Mouse (Mus musculus): ENCODE measurements around the gene Bcl2l15. TPM values are rescaled to one million over a fixed set of nuclear protein-coding genes. Genes with fewer than 3 reads are reported as not detected.
"Not testable (repeated sequence)": the region's sequence is repeated elsewhere in the genome, so short reads cannot be mapped to it uniquely, and the experiment has no call there.

The Bcl2l15 gene
- polyA plus RNA-seq, 1 experiment from 2014 or later = 0.23 TPM

DNA sequence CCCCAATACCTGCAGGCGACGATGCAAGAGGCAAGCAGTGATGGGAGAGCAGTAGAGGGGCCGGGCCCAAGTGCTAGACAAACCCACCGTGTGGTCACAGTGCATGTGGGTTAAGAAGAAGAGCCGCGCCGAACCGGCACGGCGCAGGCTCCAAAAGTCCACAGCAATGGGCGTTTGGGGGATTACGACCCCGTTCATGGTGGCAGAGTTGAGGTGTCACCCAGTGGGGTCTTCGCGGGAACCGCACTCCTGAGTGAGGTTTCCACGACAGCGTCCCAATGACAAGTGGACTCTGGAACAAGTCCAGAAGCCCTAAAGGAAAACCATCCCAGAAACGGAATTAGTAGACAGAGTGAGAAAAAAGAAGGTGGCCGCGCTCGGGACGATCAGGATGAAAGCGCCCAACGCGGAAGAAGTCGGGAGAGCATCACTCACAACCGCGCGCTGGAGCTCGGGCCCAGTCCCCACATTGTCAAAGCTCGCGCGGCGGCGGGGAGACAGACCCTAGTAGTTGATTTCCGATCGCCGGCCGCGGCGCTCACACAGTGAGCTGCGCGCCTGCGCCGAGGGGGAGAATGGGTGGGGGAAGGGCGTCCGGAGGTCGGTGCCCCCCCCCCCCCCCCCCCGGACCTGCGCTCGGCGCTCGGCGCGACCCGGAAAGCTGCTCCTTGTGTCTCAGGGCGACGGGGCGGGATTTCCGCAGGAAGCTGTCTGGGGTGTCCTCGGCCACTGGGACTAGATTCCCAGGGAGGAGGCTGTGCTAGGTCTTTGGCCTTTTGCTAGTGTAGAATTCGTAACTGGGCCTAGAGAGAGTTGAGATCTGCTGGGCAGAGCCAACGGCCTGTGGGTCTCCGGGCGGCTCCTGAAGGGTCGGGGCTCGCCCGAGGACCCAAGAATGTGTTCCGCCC, 23.3 kb upstream of the Bcl2l15 start, which contains the start of the genes Dclre1b, Ap4b1 and Gm43064:
Gene Dclre1b (minus strand): TSS at position 554 of the 908 bp plus-strand sequence.
Gene Ap4b1 (plus strand): TSS at position 630 of the 908 bp plus-strand sequence.
Gene Gm43064 (plus strand): TSS at position 683 of the 908 bp plus-strand sequence.
- Histone ChIP-seq H3K9me3 (ENCODE audit: control insufficient read depth, low read length) (no peaks in the 10 kb centered on the region), H3K36me3 (ENCODE audit: control insufficient read depth, insufficient read depth, low read length) (peaks cover 42% of the 10 kb centered on the region), H3K4me1 (ENCODE audit: control insufficient read depth in 2 of 2, insufficient read depth in 2 of 2, low read length in 2 of 2) (peaks cover 0 to 11% of the 10 kb centered on the region in 2 experiments; a peak in 3 of 4 replicates), H3K27ac (replicated peaks in 1 of 2; ENCODE audit: control insufficient read depth in 1 of 2, insufficient read depth in 1 of 2, low read depth in 2 of 2, low read length in 2 of 2) (peak within 1 kb of the TSS; percentile 88 to 89), H3K4me3 (ENCODE audit: control insufficient read depth in 1 of 2, insufficient read depth in 1 of 2, low read depth in 1 of 2, low read length in 2 of 2) (peak within 1 kb of the TSS; percentile 77 to 79), H3K9ac (ENCODE audit: low read length) (peak within 1 kb of the TSS; percentile 84), H3K4me2 (ENCODE audit: low read length) (peak within 1 kb of the TSS; percentile 88), H3K27me3 (ENCODE audit: control insufficient read depth, insufficient read depth, low read length) (no peaks in the 10 kb centered on the region)
- peak; percentile 95 for ATAC-seq (ENCODE audit: insufficient number of reproducible peaks, insufficient read depth, low FRiP score, low read depth)
- under 1% methylated on average over 58 of the region's 70 CpGs for WGBS

DNA sequence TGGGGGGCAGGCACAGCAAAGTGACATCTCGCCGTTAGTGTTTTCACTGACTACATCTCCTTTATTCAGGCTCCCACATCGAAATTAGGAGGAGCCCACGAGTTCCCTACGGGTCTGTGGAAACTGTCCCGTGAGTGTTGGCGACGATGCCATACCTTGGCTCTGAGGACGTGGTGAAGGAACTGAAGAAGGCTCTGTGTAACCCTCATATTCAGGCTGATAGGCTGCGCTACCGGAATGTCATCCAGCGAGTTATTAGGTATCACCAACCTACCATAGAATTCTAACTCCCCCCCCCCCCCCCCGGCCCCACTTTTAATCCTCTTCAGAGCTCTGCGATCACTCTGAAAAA, 22.6 kb upstream of the Bcl2l15 start:
- Histone ChIP-seq H3K9ac (ENCODE audit: low read length) (peak overlapping the region; percentile 83), H3K27me3 (ENCODE audit: control insufficient read depth, insufficient read depth, low read length) (no peaks in the 10 kb centered on the region), H3K4me3 (ENCODE audit: control insufficient read depth in 1 of 2, insufficient read depth in 1 of 2, low read depth in 1 of 2, low read length in 2 of 2) (peak overlapping the region; percentile 77 to 79), H3K27ac (replicated peaks in 1 of 2; ENCODE audit: control insufficient read depth in 1 of 2, insufficient read depth in 1 of 2, low read depth in 2 of 2, low read length in 2 of 2) (peak overlapping the region; percentile 88 to 89), H3K4me1 (ENCODE audit: control insufficient read depth in 2 of 2, insufficient read depth in 2 of 2, low read length in 2 of 2) (peaks cover 0 to 11% of the 10 kb centered on the region in 2 experiments; a peak in 3 of 4 replicates), H3K36me3 (ENCODE audit: control insufficient read depth, insufficient read depth, low read length) (peaks cover 42% of the 10 kb centered on the region), H3K9me3 (ENCODE audit: control insufficient read depth, low read length) (no peaks in the 10 kb centered on the region), H3K4me2 (ENCODE audit: low read length) (peak overlapping the region; percentile 88)
- peak; percentile 33 for ATAC-seq (ENCODE audit: insufficient number of reproducible peaks, insufficient read depth, low FRiP score, low read depth)
- WGBS = 1% methylated on average over 14 of the region's 14 CpGs

DNA sequence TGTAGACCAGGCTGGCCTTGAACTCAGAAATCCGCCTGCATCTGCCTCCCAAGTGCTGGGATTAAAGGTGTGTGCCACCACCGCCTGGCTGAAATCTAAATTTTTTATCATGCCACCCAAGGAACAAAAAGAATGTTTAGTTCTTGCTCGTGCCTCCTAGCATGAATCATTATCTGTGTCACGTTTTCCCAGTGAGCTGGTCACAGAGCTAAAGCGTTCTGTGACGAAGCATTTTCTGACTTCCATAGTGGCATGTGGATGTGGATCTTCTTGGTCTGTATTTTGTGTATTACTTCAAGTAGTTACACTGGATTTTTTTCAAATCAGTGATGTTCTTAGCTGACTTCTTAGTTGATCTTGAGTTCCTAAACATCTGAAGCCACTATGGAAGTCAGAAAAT, 21.4 kb upstream of the Bcl2l15 start:
- Histone ChIP-seq H3K27ac (replicated peaks in 1 of 2; ENCODE audit: control insufficient read depth in 1 of 2, insufficient read depth in 1 of 2, low read depth in 2 of 2, low read length in 2 of 2) (no peak overlapping the region), H3K36me3 (ENCODE audit: control insufficient read depth, insufficient read depth, low read length) (peaks cover 44% of the 10 kb centered on the region), H3K9me3 (ENCODE audit: control insufficient read depth, low read length) (no peaks in the 10 kb centered on the region), H3K9ac (ENCODE audit: low read length) (no peak overlapping the region), H3K4me2 (ENCODE audit: low read length) (no peak overlapping the region), H3K4me1 (ENCODE audit: control insufficient read depth in 2 of 2, insufficient read depth in 2 of 2, low read length in 2 of 2) (peaks cover 0 to 11% of the 10 kb centered on the region in 2 experiments; a peak in 3 of 4 replicates), H3K27me3 (ENCODE audit: control insufficient read depth, insufficient read depth, low read length) (no peaks in the 10 kb centered on the region), H3K4me3 (ENCODE audit: control insufficient read depth in 1 of 2, insufficient read depth in 1 of 2, low read depth in 1 of 2, low read length in 2 of 2) (no peak overlapping the region)
- ATAC-seq (ENCODE audit: insufficient number of reproducible peaks, insufficient read depth, low FRiP score, low read depth) = no peak
- 88% methylated on average over 6 of the region's 6 CpGs for WGBS

DNA sequence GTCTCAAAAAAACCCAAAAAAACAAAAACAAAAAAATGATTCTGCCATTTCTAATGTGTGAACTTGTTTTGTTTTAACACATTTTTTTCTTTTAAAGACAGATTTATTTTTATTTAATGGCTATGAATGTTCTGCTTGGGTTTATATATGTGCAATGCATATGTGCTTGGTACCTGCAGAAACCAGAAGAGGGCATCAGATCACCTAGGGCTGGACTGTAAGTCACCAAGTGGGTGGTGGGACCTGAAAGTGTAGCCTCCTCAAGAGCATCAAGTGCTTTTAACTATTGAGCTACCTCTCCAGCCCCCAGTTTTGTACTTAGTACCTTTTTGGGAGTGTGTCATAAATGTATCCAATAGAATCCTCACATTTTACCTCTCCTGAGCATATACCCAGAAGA, 4.9 kb upstream of the Bcl2l15 start:
- no peaks in the 10 kb centered on the region for H3K9me3 ChIP-seq (ENCODE audit: control insufficient read depth, low read length)
- no peak overlapping the region for H3K9ac ChIP-seq (ENCODE audit: low read length)
- peaks cover 2 to 21% of the 10 kb centered on the region in 2 experiments for H3K4me1 ChIP-seq (ENCODE audit: control insufficient read depth in 2 of 2, insufficient read depth in 2 of 2, low read length in 2 of 2)
- H3K27me3 ChIP-seq (ENCODE audit: control insufficient read depth, insufficient read depth, low read length) = no peaks in the 10 kb centered on the region
- no peak for ATAC-seq (ENCODE audit: insufficient number of reproducible peaks, insufficient read depth, low FRiP score, low read depth)
- H3K4me2 ChIP-seq (ENCODE audit: low read length) = no peak overlapping the region
- H3K27ac ChIP-seq (replicated peaks in 1 of 2; ENCODE audit: control insufficient read depth in 1 of 2, insufficient read depth in 1 of 2, low read depth in 2 of 2, low read length in 2 of 2) = no peak overlapping the region
- peaks cover 11% of the 10 kb centered on the region for H3K36me3 ChIP-seq (ENCODE audit: control insufficient read depth, insufficient read depth, low read length)
- H3K4me3 ChIP-seq (ENCODE audit: control insufficient read depth in 1 of 2, insufficient read depth in 1 of 2, low read depth in 1 of 2, low read length in 2 of 2) = no peak overlapping the region

DNA sequence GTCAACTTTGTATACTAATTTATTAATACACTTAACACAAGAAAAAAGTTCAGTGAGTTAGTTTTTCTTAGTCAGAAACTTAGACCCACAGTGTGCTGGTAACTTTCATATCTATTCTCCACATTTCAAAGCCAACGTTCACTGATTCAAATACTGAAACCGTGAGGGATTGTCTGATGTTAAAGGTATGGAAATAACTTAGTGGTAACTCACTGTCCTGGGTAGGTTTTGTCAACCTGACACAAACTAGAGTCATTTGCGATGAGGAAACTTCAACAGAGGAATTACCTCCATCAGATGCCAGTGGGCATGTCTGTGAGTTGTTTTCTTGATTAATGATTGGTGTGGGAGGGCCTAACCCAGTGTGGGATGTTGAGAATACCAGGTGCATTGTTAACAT, 3.4 kb upstream of the Bcl2l15 start:
- Histone ChIP-seq H3K4me2 (ENCODE audit: low read length) (no peak overlapping the region), H3K4me1 (ENCODE audit: control insufficient read depth in 2 of 2, insufficient read depth in 2 of 2, low read length in 2 of 2) (peaks cover 5 to 24% of the 10 kb centered on the region in 2 experiments), H3K9ac (ENCODE audit: low read length) (no peak overlapping the region), H3K36me3 (ENCODE audit: control insufficient read depth, insufficient read depth, low read length) (no peaks in the 10 kb centered on the region), H3K9me3 (ENCODE audit: control insufficient read depth, low read length) (no peaks in the 10 kb centered on the region), H3K27me3 (ENCODE audit: control insufficient read depth, insufficient read depth, low read length) (no peaks in the 10 kb centered on the region), H3K27ac (replicated peaks in 1 of 2; ENCODE audit: control insufficient read depth in 1 of 2, insufficient read depth in 1 of 2, low read depth in 2 of 2, low read length in 2 of 2) (no peak overlapping the region), H3K4me3 (ENCODE audit: control insufficient read depth in 1 of 2, insufficient read depth in 1 of 2, low read depth in 1 of 2, low read length in 2 of 2) (no peak overlapping the region)
- no peak for ATAC-seq (ENCODE audit: insufficient number of reproducible peaks, insufficient read depth, low FRiP score, low read depth)
- WGBS = 76% methylated on average over 3 of the region's 3 CpGs

DNA sequence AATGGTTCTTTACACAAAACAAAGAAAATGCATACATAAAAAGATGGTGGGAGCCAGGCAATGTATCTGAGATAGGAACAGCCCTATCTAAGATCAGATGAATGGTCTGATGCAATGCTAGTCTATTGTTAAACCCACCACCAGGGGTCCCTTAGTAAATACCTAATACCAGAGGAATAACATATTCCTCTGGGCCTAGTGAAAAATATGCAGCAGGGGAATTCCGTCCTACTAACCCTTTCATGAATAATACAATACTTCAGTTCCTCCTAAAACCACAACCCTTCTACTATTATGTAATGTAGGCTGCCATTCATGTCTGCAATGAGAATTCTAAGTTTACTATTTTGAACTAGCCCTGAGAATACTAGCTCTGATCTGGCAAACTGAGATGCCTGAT, 1.7 kb upstream of the Bcl2l15 start:
- WGBS = 65% methylated on average over 1 of the region's 1 CpGs
- peak overlapping the region in 1 of 2 experiments; percentile 19; a peak in 1 of 4 replicates for H3K27ac ChIP-seq (replicated peaks in 1 of 2; ENCODE audit: control insufficient read depth in 1 of 2, insufficient read depth in 1 of 2, low read depth in 2 of 2, low read length in 2 of 2)
- H3K9ac ChIP-seq (ENCODE audit: low read length) = not testable (repeated sequence)

DNA sequence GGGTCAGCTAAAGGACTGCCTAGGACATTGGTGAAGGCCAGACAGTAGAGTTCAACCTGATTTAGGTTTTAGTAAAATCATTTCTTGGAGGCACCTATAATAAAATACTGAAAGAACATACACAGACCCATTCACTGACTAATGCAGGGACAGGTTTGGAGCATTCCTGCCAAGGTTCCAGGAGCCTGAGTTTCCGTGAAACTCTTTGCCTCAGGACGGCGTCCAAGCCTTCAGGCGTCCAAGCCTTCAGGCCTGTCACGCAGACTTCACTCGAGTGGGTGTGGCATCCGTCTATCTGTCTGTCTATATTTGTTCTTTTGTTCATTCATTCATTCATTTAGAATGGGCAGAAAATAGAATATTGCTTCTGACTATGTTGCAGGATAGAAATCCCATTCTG, 1.3 kb upstream of the Bcl2l15 start:
- Histone ChIP-seq H3K9me3 (ENCODE audit: control insufficient read depth, low read length) (no peaks in the 10 kb centered on the region), H3K4me3 (ENCODE audit: control insufficient read depth in 1 of 2, insufficient read depth in 1 of 2, low read depth in 1 of 2, low read length in 2 of 2) (no peak overlapping the region), H3K27me3 (ENCODE audit: control insufficient read depth, insufficient read depth, low read length) (no peaks in the 10 kb centered on the region), H3K36me3 (ENCODE audit: control insufficient read depth, insufficient read depth, low read length) (no peaks in the 10 kb centered on the region), H3K4me2 (ENCODE audit: low read length) (no peak overlapping the region), H3K4me1 (ENCODE audit: control insufficient read depth in 2 of 2, insufficient read depth in 2 of 2, low read length in 2 of 2) (peaks cover 5 to 24% of the 10 kb centered on the region in 2 experiments), H3K9ac (ENCODE audit: low read length) (no peak overlapping the region), H3K27ac (replicated peaks in 1 of 2; ENCODE audit: control insufficient read depth in 1 of 2, insufficient read depth in 1 of 2, low read depth in 2 of 2, low read length in 2 of 2) (peak overlapping the region in 1 of 2 experiments; percentile 19; a peak in 1 of 4 replicates)
- 46% methylated on average over 7 of the region's 7 CpGs for WGBS
- ATAC-seq (ENCODE audit: insufficient number of reproducible peaks, insufficient read depth, low FRiP score, low read depth) = no peak

More for the DNA sequence above, 1.7 kb upstream of the Bcl2l15 start:
- H3K4me1 ChIP-seq (ENCODE audit: control insufficient read depth in 2 of 2, insufficient read depth in 2 of 2, low read length in 2 of 2) = peaks cover 5 to 24% of the 10 kb centered on the region in 2 experiments
- not testable (repeated sequence) for H3K4me3 ChIP-seq (ENCODE audit: control insufficient read depth in 1 of 2, insufficient read depth in 1 of 2, low read depth in 1 of 2, low read length in 2 of 2); ATAC-seq (ENCODE audit: insufficient number of reproducible peaks, insufficient read depth, low FRiP score, low read depth); H3K36me3 ChIP-seq (ENCODE audit: control insufficient read depth, insufficient read depth, low read length); H3K4me2 ChIP-seq (ENCODE audit: low read length); H3K9me3 ChIP-seq (ENCODE audit: control insufficient read depth, low read length); H3K27me3 ChIP-seq (ENCODE audit: control insufficient read depth, insufficient read depth, low read length)

Data from heart, embryonic 14.5 days (tissue).